Mouse (Mus musculus): Measurements from ENCODE around the gene Carns1. TPM values are rescaled to one million over a fixed set of nuclear protein-coding genes. Genes with fewer than 3 reads are reported as not detected.

The Carns1 gene
- total RNA-seq (2022), result 10 to 100 TPM; 12.6 to 15.0 (median 13.4) TPM

GRCm38 (mm10) chr19:4175368-4175947 lies at the start of gene Carns1:
Carns1 (minus strand) TSS chr19:4175479.
- DNase-seq (ENCODE audit: low spot score in 2 of 2), result no peak

GRCm38 (mm10) chr19:4222165-4222564 lies 46.9 kb upstream of the Carns1 start:
- no peak for DNase-seq (ENCODE audit: low spot score in 2 of 2)

GRCm38 (mm10) chr19:4220957-4221743 lies 45.9 kb upstream of the Carns1 start:
- no peak for DNase-seq (ENCODE audit: low spot score in 2 of 2)

- DNase-seq (ENCODE audit: low spot score in 2 of 2), result no peak
These were observed 45.1 kb upstream of the Carns1 start for GRCm38 (mm10) chr19:4220416-4220815.

- no peak for DNase-seq (ENCODE audit: low spot score in 2 of 2)
These were observed 44.7 kb upstream of the Carns1 start for GRCm38 (mm10) chr19:4219943-4220342.

GRCm38 (mm10) chr19:4218784-4219183 lies 43.5 kb upstream of the Carns1 start:
- no peak for DNase-seq (ENCODE audit: low spot score in 2 of 2)

- no peak for DNase-seq (ENCODE audit: low spot score in 2 of 2)
These were observed 43.0 kb upstream of the Carns1 start for GRCm38 (mm10) chr19:4218293-4218692.

GRCm38 (mm10) chr19:4217855-4218254 lies 42.6 kb upstream of the Carns1 start:
- no peak for DNase-seq (ENCODE audit: low spot score in 2 of 2)

- no peak for DNase-seq (ENCODE audit: low spot score in 2 of 2)
These were observed 41.9 kb upstream of the Carns1 start for GRCm38 (mm10) chr19:4217140-4217539.

GRCm38 (mm10) chr19:4216041-4216685 lies 40.9 kb upstream of the Carns1 start:
- no peak for DNase-seq (ENCODE audit: low spot score in 2 of 2)

- no peak for DNase-seq (ENCODE audit: low spot score in 2 of 2)
These were observed 40.2 kb upstream of the Carns1 start for GRCm38 (mm10) chr19:4215451-4215840.

- DNase-seq (ENCODE audit: low spot score in 2 of 2), result no peak
These were observed 39.6 kb upstream of the Carns1 start for GRCm38 (mm10) chr19:4214771-4215450.

- no peak for DNase-seq (ENCODE audit: low spot score in 2 of 2)
These were observed 38.9 kb upstream of the Carns1 start, which contains the start of the genes Clcf1 and AC109138.7 for GRCm38 (mm10) chr19:4214071-4214770. Clcf1 (plus strand) TSS chr19:4214238. AC109138.7 (plus strand) TSS chr19:4214357.

- no peak for DNase-seq (ENCODE audit: low spot score in 2 of 2)
These were observed 38.3 kb upstream of the Carns1 start for GRCm38 (mm10) chr19:4213524-4213974.

GRCm38 (mm10) chr19:4211891-4212588 lies 36.8 kb upstream of the Carns1 start:
- DNase-seq (ENCODE audit: low spot score in 2 of 2), result no peak

GRCm38 (mm10) chr19:4208563-4208962 lies 33.3 kb upstream of the Carns1 start:
- DNase-seq (ENCODE audit: low spot score in 2 of 2), result no peak

GRCm38 (mm10) chr19:4206971-4207370 lies 31.7 kb upstream of the Carns1 start:
- DNase-seq (ENCODE audit: low spot score in 2 of 2), result no peak

- DNase-seq (ENCODE audit: low spot score in 2 of 2), result no peak
These were observed 29.6 kb upstream of the Carns1 start for GRCm38 (mm10) chr19:4204889-4205288.

GRCm38 (mm10) chr19:4203604-4204326 lies 28.5 kb upstream of the Carns1 start:
- DNase-seq (ENCODE audit: low spot score in 2 of 2), result no peak

- DNase-seq (ENCODE audit: low spot score in 2 of 2), result no peak
These were observed 27.9 kb upstream of the Carns1 start for GRCm38 (mm10) chr19:4203148-4203547.
